Mouse (Mus musculus) adipose tissue, adult 10 weeks (tissue): ENCODE measurements around the gene Ugt1a6a. TPM values are rescaled to one million over a fixed set of nuclear protein-coding genes. Genes with fewer than 3 reads are reported as not detected.

Source experiments
- polyA plus RNA-seq: library from polyadenylated mRNA; stranded (reverse); fragments of 350-450 nt; fragmentation: Illumina TruSeq; extraction: RNeasy Lipid Tissue Mini Kit (QIAGEN cat#74804); gene quantifications from one replicate; pipeline ENCODE4 v1.2.3, GENCODE M21; 2014; ENCODE audit warnings: low read depth, low replicate concordance

Ugt1a6a gene
- polyA plus RNA-seq, result 59.3 TPM

DNA sequence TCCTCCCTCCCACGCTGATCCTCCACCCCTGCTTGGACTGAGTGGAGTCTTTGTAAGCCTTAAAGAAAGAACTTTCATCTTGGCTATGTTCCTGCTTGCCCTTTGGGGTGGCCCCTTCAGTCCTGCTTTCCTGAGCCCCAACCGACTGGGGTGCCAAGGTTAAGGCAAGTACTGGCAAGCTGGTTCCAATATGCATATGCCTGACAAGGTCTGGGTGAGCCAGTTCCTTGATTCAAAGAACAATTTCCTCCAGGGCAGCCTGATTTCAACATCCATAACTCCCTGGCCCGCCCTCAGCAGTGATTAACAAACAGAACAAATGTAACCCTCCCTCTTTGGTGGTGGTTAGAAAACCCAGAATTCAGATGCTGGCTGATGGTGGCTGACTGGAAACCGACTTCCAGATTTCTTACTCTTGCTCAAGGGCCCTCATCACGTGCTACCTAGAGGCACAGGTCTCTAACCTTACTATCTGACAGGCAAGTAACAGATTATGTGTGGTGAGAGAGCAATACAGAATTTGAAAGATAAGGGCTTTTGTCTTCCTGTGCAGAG is at the start of gene Ugt1a6a:
Gene Ugt1a6a, plus strand, starts transcription at position 353 of the 555 bp plus-strand sequence.

DNA sequence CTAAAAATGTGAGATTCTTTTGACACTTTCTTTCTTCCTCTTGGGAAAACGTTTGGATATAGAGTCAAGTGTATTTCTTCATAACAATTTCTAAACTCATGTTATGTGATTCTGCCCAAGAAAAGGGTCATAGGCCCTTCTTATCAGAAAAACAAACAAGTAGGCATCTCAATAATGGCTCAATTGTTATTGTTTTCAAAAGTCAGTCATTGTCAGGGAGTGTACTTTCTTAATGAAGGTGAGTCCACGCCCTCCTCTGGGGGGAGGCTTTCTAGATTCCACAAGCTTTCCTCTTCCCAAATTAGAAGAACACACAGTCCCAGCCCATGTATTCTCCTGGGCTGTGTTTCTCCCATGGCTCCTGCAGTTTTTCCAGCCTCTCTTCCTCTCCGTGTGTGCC is 47.1 kb upstream of the Ugt1a6a start, which contains the start of gene Ugt1a8:
Gene Ugt1a8, plus strand, starts transcription at position 301 of the 400 bp plus-strand sequence.

DNA sequence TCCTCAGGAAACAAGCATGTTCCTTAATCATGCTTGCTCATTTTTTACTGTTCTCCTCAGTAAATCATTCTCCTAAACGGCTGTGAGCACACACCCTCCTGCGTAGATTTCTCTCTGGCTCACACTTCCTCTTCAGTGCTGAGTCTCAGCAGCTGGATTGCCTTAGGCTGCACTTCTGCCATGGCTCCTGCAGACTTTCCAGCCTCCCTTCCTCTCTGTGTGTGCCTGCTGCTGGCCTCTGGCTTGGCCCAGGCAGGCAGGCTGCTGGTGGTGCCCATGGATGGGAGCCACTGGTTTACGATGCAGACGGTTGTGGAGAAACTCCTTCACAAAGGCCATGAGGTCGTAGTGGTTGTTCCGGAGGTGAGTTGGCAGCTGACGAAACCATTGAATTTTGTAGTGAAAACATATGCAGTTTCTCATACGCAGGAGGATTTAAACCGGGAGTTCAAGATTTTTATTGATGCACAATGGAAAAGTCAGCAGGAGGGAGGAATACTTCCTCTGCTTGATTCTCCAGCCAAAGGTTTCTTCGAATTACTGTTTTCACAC is 39.6 kb upstream of the Ugt1a6a start, which contains the start of gene Ugt1a7c:
Gene Ugt1a7c, plus strand, starts transcription at position 122 of the 552 bp plus-strand sequence.

DNA sequence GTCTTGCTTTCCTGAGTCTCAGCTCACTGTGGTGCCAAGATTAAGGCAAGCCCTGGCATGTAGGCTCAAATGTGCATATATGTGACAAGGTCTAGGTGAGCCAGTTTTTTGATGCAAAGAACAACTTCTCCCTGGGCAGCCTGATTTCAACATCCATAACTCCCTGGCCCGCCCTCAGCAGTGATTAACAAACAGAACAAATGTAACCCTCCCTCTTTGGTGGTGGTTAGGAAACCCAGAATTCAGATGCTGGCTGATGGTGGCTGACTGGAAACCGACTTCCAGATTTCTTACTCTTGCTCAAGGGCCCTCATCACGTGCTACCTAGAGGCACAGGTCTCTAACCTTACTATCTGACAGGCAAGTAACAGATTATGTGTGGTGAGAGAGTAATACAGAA is 31.6 kb upstream of the Ugt1a6a start, which contains the start of gene Ugt1a6b:
Gene Ugt1a6b, plus strand, starts transcription at position 234 of the 400 bp plus-strand sequence.

DNA sequence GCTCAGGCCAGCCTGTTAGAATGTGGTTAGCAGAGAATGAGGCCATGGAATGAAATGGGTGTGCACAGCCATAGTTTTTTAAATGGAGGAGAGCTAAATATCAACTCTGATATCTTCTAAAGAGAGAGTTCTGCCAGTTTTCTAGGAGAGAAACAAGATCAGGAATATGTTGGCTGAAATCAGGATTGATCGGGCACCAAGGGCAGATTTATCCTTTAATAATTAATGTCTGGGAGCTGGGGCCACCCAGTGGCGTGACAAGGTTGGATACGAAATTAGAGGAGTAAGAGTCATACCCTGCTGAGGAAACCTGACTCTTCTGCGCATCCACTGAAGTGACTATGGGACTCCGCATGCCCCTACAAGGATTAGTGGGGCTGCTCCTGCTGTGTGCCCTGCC is 31.1 kb downstream of the Ugt1a6a start, which contains the start of gene Ugt1a5:
Gene Ugt1a5, plus strand, starts transcription at position 302 of the 400 bp plus-strand sequence.

DNA sequence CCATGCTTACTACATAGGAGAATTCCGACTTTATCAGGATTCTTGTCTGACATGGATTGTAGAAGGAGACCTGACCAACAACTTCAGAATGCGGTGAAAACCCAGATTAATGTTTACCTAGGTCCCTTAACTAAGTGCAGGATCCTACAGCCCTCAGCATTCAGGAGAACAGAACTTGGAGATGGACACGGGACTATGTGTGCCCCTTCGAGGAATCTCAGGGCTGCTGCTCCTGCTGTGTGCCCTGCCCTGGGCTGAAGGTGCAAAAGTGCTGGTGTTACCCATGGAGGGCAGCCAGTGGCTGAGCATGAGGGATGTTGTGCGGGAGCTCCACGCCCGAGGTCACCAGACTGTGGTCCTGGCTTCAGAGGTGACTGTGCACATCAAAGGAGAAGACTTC is 65.8 kb downstream of the Ugt1a6a start, which contains the start of gene Ugt1a2:
Gene Ugt1a2, plus strand, starts transcription at position 146 of the 400 bp plus-strand sequence.

DNA sequence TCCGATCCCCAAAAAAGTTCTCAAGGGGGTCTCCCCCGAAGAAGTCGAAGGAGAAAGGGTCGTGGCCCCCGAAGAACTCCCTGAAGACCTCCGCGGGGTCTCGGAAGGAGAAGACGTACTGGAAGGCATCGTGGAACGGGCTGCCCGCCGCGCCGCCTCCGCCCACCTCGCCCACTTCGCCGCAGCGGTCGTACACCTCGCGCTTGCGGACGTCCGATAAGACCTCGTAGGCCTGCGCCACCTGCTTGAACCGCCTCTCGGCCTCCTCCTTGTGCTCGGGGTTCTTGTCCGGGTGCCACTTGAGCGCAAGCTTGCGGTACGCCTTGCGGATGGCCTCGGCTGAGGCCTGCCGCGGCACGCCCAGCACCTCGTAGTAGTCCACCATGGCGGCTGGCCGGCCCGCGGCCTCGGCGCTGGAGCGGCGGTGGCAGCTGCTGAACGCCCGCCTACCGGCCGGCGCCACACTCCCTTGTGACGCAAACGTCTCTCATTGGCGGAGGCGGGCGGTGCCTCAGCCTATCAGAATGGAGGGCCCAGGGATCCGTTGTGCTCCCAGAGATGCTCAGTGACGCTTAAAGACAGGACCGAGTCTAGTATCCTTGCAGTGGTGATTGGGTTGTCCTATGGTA is 70.8 kb downstream of the Ugt1a6a start, which contains the start of gene Dnajb3:
Gene Dnajb3, minus strand, starts transcription at position 489 of the 629 bp plus-strand sequence.

DNA sequence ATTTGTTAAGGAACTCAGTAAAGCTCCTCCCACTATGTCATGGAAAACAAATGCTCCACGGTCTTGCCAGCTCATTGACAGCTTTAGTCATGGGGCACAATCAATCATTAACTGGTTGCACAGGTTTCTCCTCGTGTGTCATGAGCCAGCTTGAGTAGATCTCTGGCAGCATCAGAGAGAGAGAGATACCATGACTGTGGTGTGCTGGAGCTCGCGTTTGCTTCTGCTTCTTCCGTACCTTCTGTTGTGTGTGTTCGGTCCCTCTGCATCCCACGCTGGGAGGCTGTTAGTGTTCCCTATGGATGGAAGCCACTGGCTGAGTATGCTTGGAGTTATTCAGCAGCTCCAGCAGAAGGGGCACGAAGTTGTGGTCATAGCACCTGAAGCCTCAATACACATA is 77.2 kb downstream of the Ugt1a6a start, which contains the start of gene Ugt1a1:
Gene Ugt1a1, plus strand, starts transcription at position 148 of the 400 bp plus-strand sequence.

DNA sequence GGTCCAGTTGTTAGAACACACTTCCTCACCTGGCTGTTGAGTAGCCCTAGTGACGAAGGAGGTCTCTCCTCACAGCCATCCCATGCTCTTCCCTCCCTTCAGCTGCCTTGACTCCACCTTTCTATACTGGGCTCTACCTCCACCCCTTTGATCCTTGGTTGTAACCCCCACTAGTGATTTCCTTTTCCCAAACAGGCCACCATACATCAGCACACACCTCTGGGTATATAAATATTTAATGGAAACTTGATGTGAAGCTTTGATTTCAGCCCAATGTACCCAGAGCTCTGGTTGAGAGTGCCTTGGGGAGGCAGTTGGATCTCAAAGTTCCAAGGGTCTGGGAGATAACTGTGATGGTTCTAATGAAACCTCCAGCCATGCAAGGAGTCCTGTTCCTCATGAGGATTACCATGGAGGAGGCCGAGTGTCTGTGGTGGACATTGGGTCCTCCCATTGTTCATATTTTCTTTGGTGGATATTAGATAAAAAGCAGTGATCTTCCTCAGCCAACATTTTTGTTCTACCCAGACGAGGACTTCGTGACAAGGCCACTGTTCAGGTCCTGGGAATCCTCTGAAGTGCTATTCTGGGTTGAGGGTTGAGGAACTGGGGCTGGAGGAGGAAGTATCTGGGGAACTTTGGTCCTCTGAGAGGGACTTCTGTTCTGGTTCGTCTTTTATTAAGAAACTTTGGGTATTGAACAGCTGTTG is 92.2 kb downstream of the Ugt1a6a start, which contains the start of gene Mroh2a:
Gene Mroh2a, plus strand, starts transcription at position 317 of the 710 bp plus-strand sequence.

Other genes starting within 250 kb of the Ugt1a6a start
- gene Usp40, start 126.3 kb upstream of the Ugt1a6a start, polyA plus RNA-seq, result 15.1 TPM
- gene Ugt1a10, start 79.4 kb upstream of the Ugt1a6a start, polyA plus RNA-seq, result not detected
- not detected for gene Ugt1a9, start 64.0 kb upstream of the Ugt1a6a start, polyA plus RNA-seq
- not detected for gene Ugt1a8, start 47.0 kb upstream of the Ugt1a6a start, polyA plus RNA-seq
- 15.9 TPM for gene Ugt1a7c, start 39.7 kb upstream of the Ugt1a6a start, polyA plus RNA-seq
- gene Ugt1a6b, start 31.6 kb upstream of the Ugt1a6a start, polyA plus RNA-seq, result 12.1 TPM
- not detected for gene Ugt1a5, start 31.2 kb downstream of the Ugt1a6a start, polyA plus RNA-seq
- gene Ugt1a2, start 65.8 kb downstream of the Ugt1a6a start, polyA plus RNA-seq, result 0.25 TPM
- 21.6 TPM for gene Dnajb3, start 71.0 kb downstream of the Ugt1a6a start, polyA plus RNA-seq
- gene Ugt1a1, start 77.2 kb downstream of the Ugt1a6a start, polyA plus RNA-seq, result 0.61 TPM
- 61.5 TPM for gene Mroh2a, start 92.2 kb downstream of the Ugt1a6a start, polyA plus RNA-seq
- 74.9 TPM for gene Hjurp, start 142.8 kb downstream of the Ugt1a6a start, polyA plus RNA-seq
- 0.07 TPM for gene Trpm8, start 142.9 kb downstream of the Ugt1a6a start, polyA plus RNA-seq